Mouse (Mus musculus) ovary, postnatal 36 days (tissue): ENCODE results near the gene Mamdc2.
"Not testable (repeated sequence)": the region's sequence is repeated elsewhere in the genome, so short reads cannot be mapped to it uniquely, and the experiment has no call there.

Experiments
- DNase-seq: peaks from one replicate; pipeline ENCODE4 v3.0.0; 2022; ENCODE audit warnings: low spot score, mixed read lengths

Gene Mamdc2

GRCm38 (mm10) chr19:23447988-23448497, at the start of gene Mamdc2:
Mamdc2 (minus strand) TSS chr19:23448442.
- DNase-seq, result peak; percentile 18

GRCm38 (mm10) chr19:23498011-23498410, 49.8 kb upstream of the Mamdc2 start:
- DNase-seq, result no peak

- DNase-seq, result no peak
These were observed 49.1 kb upstream of the Mamdc2 start for GRCm38 (mm10) chr19:23497171-23497917.

- DNase-seq, result no peak
These were observed 48.3 kb upstream of the Mamdc2 start for GRCm38 (mm10) chr19:23496536-23496935.

GRCm38 (mm10) chr19:23492663-23493062, 44.4 kb upstream of the Mamdc2 start:
- DNase-seq, result no peak

- DNase-seq, result not testable (repeated sequence)
These were observed 42.5 kb upstream of the Mamdc2 start for GRCm38 (mm10) chr19:23490703-23491102.

- no peak for DNase-seq
These were observed 41.5 kb upstream of the Mamdc2 start for GRCm38 (mm10) chr19:23489780-23490179.

GRCm38 (mm10) chr19:23487421-23487820, 39.2 kb upstream of the Mamdc2 start:
- no peak for DNase-seq

- no peak for DNase-seq
These were observed 38.5 kb upstream of the Mamdc2 start for GRCm38 (mm10) chr19:23486631-23487270.

- DNase-seq, result no peak
These were observed 37.8 kb upstream of the Mamdc2 start for GRCm38 (mm10) chr19:23485940-23486600.

- not testable (repeated sequence) for DNase-seq
These were observed 34.3 kb upstream of the Mamdc2 start for GRCm38 (mm10) chr19:23482571-23482970.

GRCm38 (mm10) chr19:23479597-23479967, 31.3 kb upstream of the Mamdc2 start:
- no peak for DNase-seq

GRCm38 (mm10) chr19:23478895-23479596, 30.8 kb upstream of the Mamdc2 start:
- DNase-seq, result peak; percentile 24

GRCm38 (mm10) chr19:23477826-23478225, 29.6 kb upstream of the Mamdc2 start:
- no peak for DNase-seq

- no peak for DNase-seq
These were observed 19.6 kb upstream of the Mamdc2 start for GRCm38 (mm10) chr19:23467866-23468265.

GRCm38 (mm10) chr19:23467011-23467410, 18.8 kb upstream of the Mamdc2 start:
- DNase-seq, result no peak

GRCm38 (mm10) chr19:23457492-23457891, 9.2 kb upstream of the Mamdc2 start:
- DNase-seq, result no peak

- no peak for DNase-seq
These were observed 3.1 kb upstream of the Mamdc2 start for GRCm38 (mm10) chr19:23451361-23451760.

GRCm38 (mm10) chr19:23447221-23447987, 838 bp downstream of the Mamdc2 start:
- peak; percentile 10 for DNase-seq

- DNase-seq, result no peak
These were observed 3.1 kb downstream of the Mamdc2 start for GRCm38 (mm10) chr19:23444910-23445845.
